Mouse (Mus musculus): ENCODE data around the gene Fam205a4. TPM values are rescaled to one million over a fixed set of nuclear protein-coding genes. Genes with fewer than 3 reads are reported as not detected.
"Not testable (repeated sequence)": the region's sequence is repeated elsewhere in the genome, so short reads cannot be mapped to it uniquely, and the experiment has no call there.

Gene Fam205a4
- total RNA-seq (2021) = 1 to 10 TPM in 1 of 2 experiments, under 1 TPM in 1; 0.98 to 1.4 TPM
- polyA plus RNA-seq (2012; rRNA removed) = 0.19 and 0.28 TPM in 2 replicates
- long read RNA-seq = 0 reads

DNA sequence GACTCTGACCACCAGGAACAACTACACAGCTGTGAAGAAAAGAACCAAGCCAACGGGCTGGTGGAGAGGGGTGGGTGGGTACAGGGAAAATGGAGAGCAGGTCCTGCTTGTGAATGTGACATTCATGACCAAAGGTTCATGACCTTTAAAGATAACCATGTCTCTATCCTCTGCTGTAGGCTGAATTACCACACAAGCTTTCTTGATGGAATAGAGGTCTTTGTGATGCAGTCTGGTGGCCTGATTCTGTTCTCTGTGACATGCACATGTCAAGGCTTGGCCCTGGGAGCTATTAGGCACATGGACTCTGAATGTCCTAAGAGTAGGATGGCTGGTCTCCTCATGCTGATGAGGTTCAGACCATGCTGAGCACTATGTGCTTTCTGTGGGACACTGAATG lies at the start of gene Fam205a4:
Gene Fam205a4 (plus strand): TSS at position 301 of the 400 bp plus-strand sequence.
- not testable (repeated sequence) for DNase-seq

DNA sequence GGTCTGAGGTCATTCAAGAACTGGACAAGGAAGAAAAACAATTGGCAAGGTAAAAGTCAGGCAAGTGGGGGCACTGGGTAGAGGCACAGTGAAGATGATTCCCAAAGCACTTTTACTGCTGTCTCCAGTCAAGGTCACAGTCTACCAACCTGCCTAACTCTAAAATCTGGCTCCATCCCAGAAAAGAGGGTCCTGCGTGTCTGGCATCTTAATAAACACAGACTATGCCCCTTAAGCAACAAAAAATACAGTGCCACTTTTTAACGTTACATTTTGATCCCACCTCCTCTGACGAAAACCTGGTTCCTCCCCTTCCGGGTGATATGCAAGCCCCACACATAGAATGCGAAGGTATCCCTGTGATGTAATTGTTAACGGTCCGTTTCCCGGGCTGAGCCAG lies 24.6 kb upstream of the Fam205a4 start, which contains the start of gene Gm20878:
Gene Gm20878 (plus strand): TSS at position 301 of the 400 bp plus-strand sequence.
- DNase-seq = not testable (repeated sequence)

Other genes with a start within 250 kb of the Fam205a4 start
- gene Dctn3, start 242.9 kb upstream of the Fam205a4 start, total RNA-seq (2021) = 100 to 1,000 TPM; 105 to 128 TPM
- gene Dctn3, start 242.9 kb upstream of the Fam205a4 start, polyA plus RNA-seq (2012; rRNA removed) = 51.7 and 60.7 TPM in 2 replicates
- gene Arid3c, start 234.9 kb upstream of the Fam205a4 start, total RNA-seq (2021) = not detected
- not detected in 2 replicates for gene Arid3c, start 234.9 kb upstream of the Fam205a4 start, polyA plus RNA-seq (2012; rRNA removed)
- gene Galt, start 210.8 kb upstream of the Fam205a4 start, total RNA-seq (2021) = 10 to 100 TPM; 42.9 to 43.3 TPM
- 113 and 117 TPM in 2 replicates for gene Galt, start 210.8 kb upstream of the Fam205a4 start, polyA plus RNA-seq (2012; rRNA removed)
- gene Sigmar1, start 209.9 kb upstream of the Fam205a4 start, total RNA-seq (2021) = 10 to 100 TPM; 83.8 to 86.7 TPM
- 139 and 145 TPM in 2 replicates for gene Sigmar1, start 209.9 kb upstream of the Fam205a4 start, polyA plus RNA-seq (2012; rRNA removed)
- 10 to 100 TPM; 31.1 to 42.7 TPM for gene Ccl27a, start 191.8 kb upstream of the Fam205a4 start, total RNA-seq (2021)
- gene Ccl27a, start 191.8 kb upstream of the Fam205a4 start, polyA plus RNA-seq (2012; rRNA removed) = 74.2 and 96.3 TPM in 2 replicates
- not detected for gene Gm21541, start 62.4 kb upstream of the Fam205a4 start, total RNA-seq (2021)
- not detected in 2 replicates for gene Gm21541, start 62.4 kb upstream of the Fam205a4 start, polyA plus RNA-seq (2012; rRNA removed)
- 1 to 10 TPM; 3.8 to 4.5 TPM for gene Gm20878, start 24.5 kb upstream of the Fam205a4 start, total RNA-seq (2021)
- gene Gm20878, start 24.5 kb upstream of the Fam205a4 start, polyA plus RNA-seq (2012; rRNA removed) = 3.3 and 4.8 TPM in 2 replicates
- gene Gm21093, start 68.7 kb downstream of the Fam205a4 start, total RNA-seq (2021) = not detected
- gene Gm21093, start 68.7 kb downstream of the Fam205a4 start, polyA plus RNA-seq (2012; rRNA removed) = 0.26 TPM in 2 replicates
- not detected for gene Gm3893, start 125.1 kb downstream of the Fam205a4 start, total RNA-seq (2021)
- gene Gm3893, start 125.1 kb downstream of the Fam205a4 start, polyA plus RNA-seq (2012; rRNA removed) = not detected in 2 replicates
- 1 to 10 TPM; 1.2 to 5.1 TPM for gene Gm13304, start 148.8 kb downstream of the Fam205a4 start, total RNA-seq (2021)
- gene Gm13304, start 148.8 kb downstream of the Fam205a4 start, polyA plus RNA-seq (2012; rRNA removed) = not detected in 2 replicates
- 1 to 10 TPM; 6.6 to 8.3 TPM for gene Gm13306, start 187.4 kb downstream of the Fam205a4 start, total RNA-seq (2021)
- 22.3 and 31.3 TPM in 2 replicates for gene Gm13306, start 187.4 kb downstream of the Fam205a4 start, polyA plus RNA-seq (2012; rRNA removed)
- gene Gm13305, start 202.5 kb downstream of the Fam205a4 start, total RNA-seq (2021) = 1 to 10 TPM; 1.8 to 1.9 TPM
- gene Gm13305, start 202.5 kb downstream of the Fam205a4 start, polyA plus RNA-seq (2012; rRNA removed) = 0.40 and 0.74 TPM in 2 replicates

Measured in adrenal gland, adult 2 months (tissue).